Mouse (Mus musculus): ENCODE data around the gene Hfe. TPM values are rescaled to one million over a fixed set of nuclear protein-coding genes. Genes with fewer than 3 reads are reported as not detected.
"Not testable (repeated sequence)": the region's sequence is repeated elsewhere in the genome, so short reads cannot be mapped to it uniquely, and the experiment has no call there.

Hfe gene
- polyA plus RNA-seq, 1 experiment from 2014 or later: 2.5 TPM

- H3K9me3 ChIP-seq: no peaks in the 10 kb centered on the region
- no CpG with 5 or more reads among the region's 1 CpGs for WGBS
- H3K27me3 ChIP-seq: no peaks in the 10 kb centered on the region
- H3K4me1 ChIP-seq: no peaks in the 10 kb centered on the region
- H3K4me2 ChIP-seq: no peak overlapping the region
- H3K27ac ChIP-seq: no peak overlapping the region
- H3K36me3 ChIP-seq (replicated peaks): no peaks in the 10 kb centered on the region
- no peak overlapping the region for H3K9ac ChIP-seq
- no peak for ATAC-seq (ENCODE audit: low FRiP score)
- H3K4me3 ChIP-seq (replicated peaks): no peak overlapping the region
Measured at GRCm38 (mm10) chr13:23725213-23725612, 14.6 kb upstream of the Hfe start.

- H3K9ac ChIP-seq: no peak overlapping the region
- no peak for ATAC-seq (ENCODE audit: low FRiP score)
- 91% methylated on average over 4 of the region's 4 CpGs for WGBS
Measured at GRCm38 (mm10) chr13:23724239-23724638, 13.6 kb upstream of the Hfe start.

GRCm38 (mm10) chr13:23717593-23718245 lies 7.1 kb upstream of the Hfe start:
- not testable (repeated sequence) for H3K4me1 ChIP-seq; H3K27me3 ChIP-seq; H3K4me3 ChIP-seq (replicated peaks); H3K4me2 ChIP-seq; H3K27ac ChIP-seq; ATAC-seq (ENCODE audit: low FRiP score); H3K9me3 ChIP-seq; H3K36me3 ChIP-seq (replicated peaks); H3K9ac ChIP-seq
- 17% methylated on average over 2 of the region's 2 CpGs for WGBS

More at GRCm38 (mm10) chr13:23724239-23724638, 13.6 kb upstream of the Hfe start:
- Histone ChIP-seq H3K27ac (no peak overlapping the region), H3K27me3 (no peaks in the 10 kb centered on the region), H3K4me3 (replicated peaks) (no peak overlapping the region), H3K4me2 (no peak overlapping the region), H3K9me3 (no peaks in the 10 kb centered on the region), H3K4me1 (no peaks in the 10 kb centered on the region), H3K36me3 (replicated peaks) (no peaks in the 10 kb centered on the region)

- H3K4me1 ChIP-seq: no peaks in the 10 kb centered on the region
- H3K4me3 ChIP-seq (replicated peaks): no peak overlapping the region
- no peaks in the 10 kb centered on the region for H3K36me3 ChIP-seq (replicated peaks)
- no peak overlapping the region for H3K4me2 ChIP-seq
- H3K27ac ChIP-seq: no peak overlapping the region
- H3K9ac ChIP-seq: no peak overlapping the region
- 64% methylated on average over 11 of the region's 11 CpGs for WGBS
- no peak for ATAC-seq (ENCODE audit: low FRiP score)
- no peaks in the 10 kb centered on the region for H3K27me3 ChIP-seq
- H3K9me3 ChIP-seq: no peaks in the 10 kb centered on the region
Measured at GRCm38 (mm10) chr13:23717176-23717575, 6.5 kb upstream of the Hfe start.

- no peaks in the 10 kb centered on the region for H3K9me3 ChIP-seq
- no peak overlapping the region for H3K4me2 ChIP-seq
- H3K36me3 ChIP-seq (replicated peaks): no peaks in the 10 kb centered on the region
- no peak overlapping the region for H3K27ac ChIP-seq
- 86% methylated on average over 5 of the region's 5 CpGs for WGBS
- H3K4me1 ChIP-seq: no peaks in the 10 kb centered on the region
- no peaks in the 10 kb centered on the region for H3K27me3 ChIP-seq
- H3K9ac ChIP-seq: no peak overlapping the region
- no peak overlapping the region for H3K4me3 ChIP-seq (replicated peaks)
- no peak for ATAC-seq (ENCODE audit: low FRiP score)
Measured at GRCm38 (mm10) chr13:23716261-23717042, 5.8 kb upstream of the Hfe start.

GRCm38 (mm10) chr13:23709714-23710373 lies 810 bp downstream of the Hfe start:
- H3K4me2 ChIP-seq: peak overlapping the region; percentile 52
- ATAC-seq (ENCODE audit: low FRiP score): 0 out of 2 replicates have a peak, but pooled peaks have one; percentile 6
- H3K4me3 ChIP-seq (replicated peaks): peak overlapping the region; percentile 28
- H3K36me3 ChIP-seq (replicated peaks): no peaks in the 10 kb centered on the region
- no peaks in the 10 kb centered on the region for H3K9me3 ChIP-seq
- 18% methylated on average over 15 of the region's 15 CpGs for WGBS
- H3K27me3 ChIP-seq: peaks cover 7% of the 10 kb centered on the region; the same call in 1 of the 2 replicates
- peak overlapping the region; percentile 33 for H3K9ac ChIP-seq
- H3K27ac ChIP-seq: no peak overlapping the region
- H3K4me1 ChIP-seq: peaks cover 13% of the 10 kb centered on the region

GRCm38 (mm10) chr13:23708654-23709053 lies 2.0 kb downstream of the Hfe start:
- no peaks in the 10 kb centered on the region for H3K36me3 ChIP-seq (replicated peaks)
- no peak overlapping the region for H3K9ac ChIP-seq
- no peak overlapping the region for H3K4me2 ChIP-seq
- no peak overlapping the region for H3K27ac ChIP-seq
- H3K4me1 ChIP-seq: peaks cover 13% of the 10 kb centered on the region
- peaks cover 7% of the 10 kb centered on the region; the same call in 1 of the 2 replicates for H3K27me3 ChIP-seq
- H3K4me3 ChIP-seq (replicated peaks): no peak overlapping the region
- H3K9me3 ChIP-seq: no peaks in the 10 kb centered on the region
- WGBS: 85% methylated on average over 4 of the region's 4 CpGs
- ATAC-seq (ENCODE audit: low FRiP score): no peak

GRCm38 (mm10) chr13:23708041-23708440 lies 2.6 kb downstream of the Hfe start:
- H3K9ac ChIP-seq: no peak overlapping the region

GRCm38 (mm10) chr13:23706771-23707170 lies 3.9 kb downstream of the Hfe start:
- peaks cover 13% of the 10 kb centered on the region for H3K4me1 ChIP-seq
- no peaks in the 10 kb centered on the region for H3K36me3 ChIP-seq (replicated peaks)
- no peak overlapping the region for H3K9ac ChIP-seq
- no peaks in the 10 kb centered on the region for H3K9me3 ChIP-seq
- WGBS: 93% methylated on average over 12 of the region's 12 CpGs
- H3K27me3 ChIP-seq: peaks cover 7% of the 10 kb centered on the region; the same call in 1 of the 2 replicates
- no peak for ATAC-seq (ENCODE audit: low FRiP score)
- H3K27ac ChIP-seq: no peak overlapping the region
- H3K4me2 ChIP-seq: no peak overlapping the region
- no peak overlapping the region for H3K4me3 ChIP-seq (replicated peaks)

More at GRCm38 (mm10) chr13:23708041-23708440, 2.6 kb downstream of the Hfe start:
- Histone ChIP-seq H3K27ac (no peak overlapping the region), H3K4me1 (peaks cover 13% of the 10 kb centered on the region), H3K36me3 (replicated peaks) (no peaks in the 10 kb centered on the region), H3K4me2 (no peak overlapping the region), H3K9me3 (no peaks in the 10 kb centered on the region), H3K27me3 (peaks cover 7% of the 10 kb centered on the region; the same call in 1 of the 2 replicates), H3K4me3 (replicated peaks) (no peak overlapping the region)
- WGBS: 85% methylated on average over 4 of the region's 4 CpGs
- no peak for ATAC-seq (ENCODE audit: low FRiP score)

GRCm38 (mm10) chr13:23705751-23706356 lies 4.8 kb downstream of the Hfe start:
- ATAC-seq (ENCODE audit: low FRiP score): no peak
- no peak overlapping the region for H3K4me3 ChIP-seq (replicated peaks)
- H3K4me2 ChIP-seq: no peak overlapping the region
- no peak overlapping the region for H3K27ac ChIP-seq
- H3K4me1 ChIP-seq: peaks cover 13% of the 10 kb centered on the region
- H3K9ac ChIP-seq: no peak overlapping the region
- peaks cover 7% of the 10 kb centered on the region; the same call in 1 of the 2 replicates for H3K27me3 ChIP-seq
- no peaks in the 10 kb centered on the region for H3K9me3 ChIP-seq
- 91% methylated on average over 7 of the region's 7 CpGs for WGBS
- no peaks in the 10 kb centered on the region for H3K36me3 ChIP-seq (replicated peaks)

- not testable (repeated sequence) for H3K9me3 ChIP-seq; H3K36me3 ChIP-seq (replicated peaks); ATAC-seq (ENCODE audit: low FRiP score); H3K4me2 ChIP-seq; H3K27ac ChIP-seq; H3K4me3 ChIP-seq (replicated peaks); H3K4me1 ChIP-seq; H3K9ac ChIP-seq; H3K27me3 ChIP-seq
- WGBS: 87% methylated on average over 2 of the region's 2 CpGs
Measured at GRCm38 (mm10) chr13:23702801-23703200, 7.9 kb downstream of the Hfe start.

- H3K9ac ChIP-seq: no peak overlapping the region
- no peak for ATAC-seq (ENCODE audit: low FRiP score)
Measured at GRCm38 (mm10) chr13:23702220-23702619, 8.4 kb downstream of the Hfe start.

More at GRCm38 (mm10) chr13:23702220-23702619, 8.4 kb downstream of the Hfe start:
- H3K4me3 ChIP-seq (replicated peaks): no peak overlapping the region
- 0 out of 2 replicates have a peak, but pooled peaks cover 5% of the 10 kb centered on the region for H3K4me1 ChIP-seq
- no peaks in the 10 kb centered on the region for H3K9me3 ChIP-seq
- no peak overlapping the region for H3K27ac ChIP-seq
- H3K4me2 ChIP-seq: no peak overlapping the region
- H3K36me3 ChIP-seq (replicated peaks): no peaks in the 10 kb centered on the region
- WGBS: 89% methylated on average over 4 of the region's 4 CpGs
- no peaks in the 10 kb centered on the region for H3K27me3 ChIP-seq

All from forebrain, embryonic 12.5 days (tissue).